Mouse (Mus musculus): ENCODE data around the gene Akap8. TPM values are rescaled to one million over a fixed set of nuclear protein-coding genes. Genes with fewer than 3 reads are reported as not detected.

The Akap8 gene
- total and polyA plus RNA-seq, 3 experiments: 67.3 to 272 (median 132) TPM

DNA sequence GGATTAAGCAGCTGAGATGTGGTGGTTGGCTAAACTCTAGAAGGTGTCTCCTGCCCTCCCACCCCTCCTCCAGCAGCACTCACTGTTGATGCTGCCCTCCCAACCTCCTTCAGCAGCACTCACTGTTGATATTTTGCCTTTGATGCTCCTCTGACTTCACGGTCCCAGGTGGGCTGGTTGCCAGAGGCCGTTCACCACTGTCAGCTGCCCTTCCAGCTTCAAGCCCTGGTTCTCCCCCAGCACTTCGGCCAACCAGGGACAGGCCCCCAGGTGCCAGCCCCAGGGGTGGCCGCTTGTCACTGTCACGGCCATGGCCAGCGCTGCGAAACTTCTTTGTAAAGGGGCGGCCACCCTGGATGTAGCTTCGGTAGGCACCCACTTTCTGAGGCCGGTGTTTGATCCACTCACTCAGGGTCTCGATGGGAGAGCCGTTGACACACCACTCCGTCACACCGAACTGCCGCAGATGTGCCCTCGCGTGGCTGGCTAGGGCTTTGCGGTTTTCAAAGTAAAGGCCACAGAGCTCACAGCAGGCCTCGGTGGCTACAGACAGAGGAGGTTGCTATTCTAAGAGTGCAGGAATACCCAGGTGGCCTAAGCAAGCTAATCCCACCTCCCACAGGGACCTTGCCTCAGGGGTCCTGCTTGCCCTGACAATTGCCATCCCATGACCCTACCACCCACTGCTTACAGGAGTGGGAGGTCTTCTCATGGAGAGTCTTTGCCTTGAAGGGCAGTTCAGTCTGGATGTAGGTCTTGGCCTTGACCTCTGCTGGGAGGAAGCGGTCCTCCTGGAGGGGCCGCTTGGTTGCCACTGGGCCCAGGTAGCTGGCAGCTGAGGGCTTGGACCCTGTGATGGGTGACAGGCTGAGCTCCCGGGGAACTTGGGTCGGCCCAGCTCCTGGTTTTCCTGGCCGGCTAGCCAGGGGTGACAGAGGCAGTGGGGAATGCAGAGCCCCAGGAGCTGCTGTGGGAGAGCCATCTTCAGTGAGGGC is 36.0 kb upstream of the Akap8 start:
- peaks cover 24% of the 10 kb centered on the region for H3K4me1 ChIP-seq (ENCODE audit: insufficient read depth, low read depth, low read length)
- no peaks in the 10 kb centered on the region for H3K27me3 ChIP-seq (ENCODE audit: insufficient read depth, low read length)
- DNase-seq (ENCODE audit: low spot score): no peak
- TF ChIP-seq GATA2 (IDR thresholded peaks at IDR 0.05; ENCODE audit: borderline replicate concordance, low read depth, low read length) (no peak), POLR2AphosphoS5 (IDR thresholded peaks at IDR 0.05; ENCODE audit: insufficient replicate concordance, low read depth, low read length) (no peak), GATA1 (IDR thresholded peaks at IDR 0.05; ENCODE audit: borderline replicate concordance, low read length) (no peak), CTCF (IDR thresholded peaks at IDR 0.05; ENCODE audit: low read depth, low read length) (no peak), TAL1 (conservative IDR thresholded peaks at IDR 0.05; ENCODE audit: low read depth, low read length) (no peak)
- H3K4me3 ChIP-seq (ENCODE audit: low read depth, low read length): no peak overlapping the region
- no peaks in the 10 kb centered on the region for H3K9me3 ChIP-seq (replicated peaks)
- ATAC-seq (ENCODE audit: extremely low read depth, insufficient number of reproducible peaks, low FRiP score, poor library complexity, severe bottlenecking): no peak
- H3K36me3 ChIP-seq (replicated peaks): peaks cover 95% of the 10 kb centered on the region

DNA sequence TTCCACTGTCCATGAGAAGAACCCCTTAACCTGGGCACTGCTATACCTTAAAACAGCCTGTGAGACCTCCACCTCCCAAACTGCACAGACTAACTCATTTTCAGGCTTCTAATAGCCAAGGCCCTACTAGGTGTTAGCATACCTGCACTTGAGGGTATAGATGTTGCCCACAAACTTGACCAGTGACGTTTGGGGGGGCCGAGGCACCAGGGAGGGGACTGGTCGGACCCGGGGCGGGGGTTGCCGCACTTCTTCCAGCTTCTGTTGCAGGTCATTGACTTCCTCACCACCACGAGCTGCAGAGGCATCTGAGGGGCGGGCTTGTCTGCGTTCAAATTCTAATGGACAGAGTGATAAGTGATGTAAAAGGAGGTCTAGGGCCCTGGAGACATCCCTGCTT is 35.2 kb upstream of the Akap8 start:
- ATAC-seq (ENCODE audit: extremely low read depth, insufficient number of reproducible peaks, low FRiP score, poor library complexity, severe bottlenecking) (no peak), DNase-seq (ENCODE audit: low spot score) (no peak)
- Histone ChIP-seq H3K4me1 (ENCODE audit: insufficient read depth, low read depth, low read length) (peaks cover 20% of the 10 kb centered on the region), H3K27me3 (ENCODE audit: insufficient read depth, low read length) (no peaks in the 10 kb centered on the region), H3K4me3 (ENCODE audit: low read depth, low read length) (no peak overlapping the region), H3K36me3 (replicated peaks) (peaks cover 92% of the 10 kb centered on the region), H3K9me3 (replicated peaks) (no peaks in the 10 kb centered on the region)
- TF ChIP-seq GATA2 (IDR thresholded peaks at IDR 0.05; ENCODE audit: borderline replicate concordance, low read depth, low read length) (no peak), TAL1 (conservative IDR thresholded peaks at IDR 0.05; ENCODE audit: low read depth, low read length) (no peak), POLR2AphosphoS5 (IDR thresholded peaks at IDR 0.05; ENCODE audit: insufficient replicate concordance, low read depth, low read length) (no peak), GATA1 (IDR thresholded peaks at IDR 0.05; ENCODE audit: borderline replicate concordance, low read length) (no peak), CTCF (IDR thresholded peaks at IDR 0.05; ENCODE audit: low read depth, low read length) (no peak)

DNA sequence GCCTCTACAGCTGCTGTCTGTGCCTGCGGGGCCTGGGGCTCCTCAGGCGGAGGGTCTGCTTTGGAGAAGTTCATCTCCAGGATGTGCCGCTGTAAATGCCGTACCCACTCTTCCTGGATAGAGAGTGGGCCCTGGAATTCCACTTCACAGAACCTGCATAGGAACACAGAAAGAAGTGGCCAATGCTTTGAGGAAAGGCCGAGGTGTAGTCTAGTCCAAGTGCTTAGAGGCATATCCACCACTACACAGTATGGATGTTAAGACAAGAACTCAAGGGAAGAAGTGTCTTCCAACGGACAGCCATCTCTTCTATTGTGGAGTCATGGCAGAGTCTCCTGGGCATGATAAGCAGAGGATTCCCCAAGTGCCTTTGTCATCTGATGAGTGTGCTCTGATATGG is 34.0 kb upstream of the Akap8 start:
- ATAC-seq (ENCODE audit: extremely low read depth, insufficient number of reproducible peaks, low FRiP score, poor library complexity, severe bottlenecking): no peak
- H3K4me1 ChIP-seq (ENCODE audit: insufficient read depth, low read depth, low read length): peaks cover 19% of the 10 kb centered on the region
- H3K4me3 ChIP-seq (ENCODE audit: low read depth, low read length): no peak overlapping the region
- H3K36me3 ChIP-seq (replicated peaks): peaks cover 79% of the 10 kb centered on the region
- no peaks in the 10 kb centered on the region for H3K27me3 ChIP-seq (ENCODE audit: insufficient read depth, low read length)
- no peaks in the 10 kb centered on the region for H3K9me3 ChIP-seq (replicated peaks)
- no peak for DNase-seq (ENCODE audit: low spot score)
- TF ChIP-seq CTCF (IDR thresholded peaks at IDR 0.05; ENCODE audit: low read depth, low read length) (no peak), TAL1 (conservative IDR thresholded peaks at IDR 0.05; ENCODE audit: low read depth, low read length) (no peak), GATA1 (IDR thresholded peaks at IDR 0.05; ENCODE audit: borderline replicate concordance, low read length) (no peak), POLR2AphosphoS5 (IDR thresholded peaks at IDR 0.05; ENCODE audit: insufficient replicate concordance, low read depth, low read length) (no peak), GATA2 (IDR thresholded peaks at IDR 0.05; ENCODE audit: borderline replicate concordance, low read depth, low read length) (no peak)

DNA sequence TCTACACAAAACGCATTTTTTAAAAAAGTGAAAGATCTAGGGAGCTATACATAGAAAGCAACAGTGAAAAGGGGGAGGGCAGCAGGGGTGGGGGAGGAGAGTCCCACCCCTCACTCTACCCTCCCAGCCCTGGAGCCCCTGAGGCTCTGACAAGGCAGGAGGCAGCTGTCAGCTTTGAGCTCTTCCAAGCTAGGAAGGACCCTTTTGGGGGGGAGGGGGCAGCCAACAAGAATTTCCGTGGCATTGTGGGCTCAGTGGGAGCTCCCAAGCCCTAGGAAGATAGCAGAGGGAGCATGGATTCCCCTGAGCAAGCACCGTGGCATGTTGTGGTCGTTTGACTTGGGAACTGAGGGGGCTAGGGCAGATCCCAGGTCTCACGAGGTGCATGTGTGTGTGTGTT is 33.2 kb upstream of the Akap8 start:
- ATAC-seq (ENCODE audit: extremely low read depth, insufficient number of reproducible peaks, low FRiP score, poor library complexity, severe bottlenecking) (no peak), DNase-seq (ENCODE audit: low spot score) (no peak)
- H3K4me1 ChIP-seq (ENCODE audit: insufficient read depth, low read depth, low read length): peaks cover 19% of the 10 kb centered on the region
- H3K9me3 ChIP-seq (replicated peaks): no peaks in the 10 kb centered on the region
- H3K27me3 ChIP-seq (ENCODE audit: insufficient read depth, low read length): no peaks in the 10 kb centered on the region
- peaks cover 71% of the 10 kb centered on the region for H3K36me3 ChIP-seq (replicated peaks)
- H3K4me3 ChIP-seq (ENCODE audit: low read depth, low read length): no peak overlapping the region
- TF ChIP-seq GATA1 (IDR thresholded peaks at IDR 0.05; ENCODE audit: borderline replicate concordance, low read length) (no peak), CTCF (IDR thresholded peaks at IDR 0.05; ENCODE audit: low read depth, low read length) (no peak), POLR2AphosphoS5 (IDR thresholded peaks at IDR 0.05; ENCODE audit: insufficient replicate concordance, low read depth, low read length) (no peak), GATA2 (IDR thresholded peaks at IDR 0.05; ENCODE audit: borderline replicate concordance, low read depth, low read length) (no peak), TAL1 (conservative IDR thresholded peaks at IDR 0.05; ENCODE audit: low read depth, low read length) (no peak)

DNA sequence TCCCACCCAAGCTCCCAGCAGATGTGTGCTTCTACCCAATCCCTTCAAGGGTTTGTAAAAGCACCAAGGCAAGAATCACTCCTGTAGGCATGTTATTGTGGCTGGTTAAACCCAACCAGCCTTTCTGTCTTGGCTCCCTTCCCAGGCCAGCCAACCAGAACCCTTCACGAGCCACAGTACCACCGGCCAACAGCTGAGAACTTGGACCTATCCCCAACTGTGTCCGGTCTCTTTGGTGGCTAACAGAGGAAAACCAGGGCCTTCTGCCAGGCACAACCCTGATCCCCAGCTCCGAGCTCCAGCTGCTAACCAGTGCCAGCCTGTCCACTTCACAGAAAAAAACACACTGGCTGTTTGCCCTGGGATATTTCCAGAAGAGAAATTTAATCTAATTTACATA is 32.7 kb upstream of the Akap8 start:
- peaks cover 66% of the 10 kb centered on the region for H3K36me3 ChIP-seq (replicated peaks)
- no peak overlapping the region for H3K4me3 ChIP-seq (ENCODE audit: low read depth, low read length)
- peaks cover 19% of the 10 kb centered on the region for H3K4me1 ChIP-seq (ENCODE audit: insufficient read depth, low read depth, low read length)
- ATAC-seq (ENCODE audit: extremely low read depth, insufficient number of reproducible peaks, low FRiP score, poor library complexity, severe bottlenecking): no peak
- no peak for DNase-seq (ENCODE audit: low spot score)
- TF ChIP-seq POLR2AphosphoS5 (IDR thresholded peaks at IDR 0.05; ENCODE audit: insufficient replicate concordance, low read depth, low read length): no peak
- no peak for TF ChIP-seq GATA1 (IDR thresholded peaks at IDR 0.05; ENCODE audit: borderline replicate concordance, low read length)
- TF ChIP-seq TAL1 (conservative IDR thresholded peaks at IDR 0.05; ENCODE audit: low read depth, low read length): no peak
- no peak for TF ChIP-seq CTCF (IDR thresholded peaks at IDR 0.05; ENCODE audit: low read depth, low read length)
- TF ChIP-seq GATA2 (IDR thresholded peaks at IDR 0.05; ENCODE audit: borderline replicate concordance, low read depth, low read length): no peak
- H3K27me3 ChIP-seq (ENCODE audit: insufficient read depth, low read length): no peaks in the 10 kb centered on the region
- no peaks in the 10 kb centered on the region for H3K9me3 ChIP-seq (replicated peaks)

DNA sequence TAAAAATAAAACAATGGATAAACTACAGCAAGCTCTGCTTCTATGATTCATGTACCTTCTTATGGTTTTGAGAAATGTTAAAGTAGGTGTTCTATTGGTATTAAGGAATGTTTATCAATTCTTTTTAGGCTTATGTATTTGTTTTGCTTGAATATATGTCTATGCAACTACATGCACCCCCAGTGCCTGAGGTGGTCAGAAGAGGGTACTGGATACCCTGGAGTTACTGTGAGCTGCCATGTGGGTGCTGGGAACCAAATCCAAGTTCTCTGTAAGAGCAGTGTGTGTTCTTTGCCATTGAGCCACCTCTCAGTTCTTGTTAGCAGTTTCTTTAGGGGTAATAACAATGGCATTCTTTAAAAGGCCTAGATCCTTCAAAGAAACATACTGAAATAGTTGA is 30.7 kb upstream of the Akap8 start:
- no peaks in the 10 kb centered on the region for H3K27me3 ChIP-seq (ENCODE audit: insufficient read depth, low read length)
- H3K36me3 ChIP-seq (replicated peaks): peaks cover 55% of the 10 kb centered on the region
- ATAC-seq (ENCODE audit: extremely low read depth, insufficient number of reproducible peaks, low FRiP score, poor library complexity, severe bottlenecking) (no peak), DNase-seq (ENCODE audit: low spot score) (no peak)
- H3K4me1 ChIP-seq (ENCODE audit: insufficient read depth, low read depth, low read length): peaks cover 19% of the 10 kb centered on the region
- no peak for TF ChIP-seq CTCF (IDR thresholded peaks at IDR 0.05; ENCODE audit: low read depth, low read length)
- no peak for TF ChIP-seq POLR2AphosphoS5 (IDR thresholded peaks at IDR 0.05; ENCODE audit: insufficient replicate concordance, low read depth, low read length)
- no peak for TF ChIP-seq GATA1 (IDR thresholded peaks at IDR 0.05; ENCODE audit: borderline replicate concordance, low read length)
- TF ChIP-seq GATA2 (IDR thresholded peaks at IDR 0.05; ENCODE audit: borderline replicate concordance, low read depth, low read length): no peak
- TF ChIP-seq TAL1 (conservative IDR thresholded peaks at IDR 0.05; ENCODE audit: low read depth, low read length): no peak
- H3K9me3 ChIP-seq (replicated peaks): no peaks in the 10 kb centered on the region
- H3K4me3 ChIP-seq (ENCODE audit: low read depth, low read length): no peak overlapping the region

Data from G1E (cell line).